Mouse (Mus musculus): ENCODE data around the gene Galnt7.

Galnt7 gene

GRCm38 (mm10) chr8:57577301-57577700 lies 75.5 kb downstream of the Galnt7 start:
- peak in 1 of 2 experiments; percentile 18 for DNase-seq

DNA sequence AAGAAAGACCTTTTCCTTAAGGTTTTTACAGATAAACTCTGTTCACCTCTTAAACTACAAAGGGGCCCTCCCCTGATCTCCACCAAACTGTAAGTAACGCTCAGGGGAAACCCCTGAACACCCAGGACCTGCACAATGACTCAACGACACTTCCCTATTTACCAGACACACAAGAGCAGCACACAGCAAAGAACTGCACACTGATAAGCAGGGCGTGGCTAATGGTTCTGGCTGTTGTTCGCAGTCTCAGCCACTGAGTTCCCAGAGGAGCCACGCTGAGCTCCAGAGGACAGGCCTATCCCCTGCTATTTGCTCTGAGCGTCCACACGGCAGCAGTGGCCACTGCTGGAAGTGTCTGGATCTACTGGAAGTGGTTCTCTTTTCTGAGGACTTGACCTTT lies 76.6 kb downstream of the Galnt7 start:
- peak; percentile 49 to 59 for DNase-seq

DNA sequence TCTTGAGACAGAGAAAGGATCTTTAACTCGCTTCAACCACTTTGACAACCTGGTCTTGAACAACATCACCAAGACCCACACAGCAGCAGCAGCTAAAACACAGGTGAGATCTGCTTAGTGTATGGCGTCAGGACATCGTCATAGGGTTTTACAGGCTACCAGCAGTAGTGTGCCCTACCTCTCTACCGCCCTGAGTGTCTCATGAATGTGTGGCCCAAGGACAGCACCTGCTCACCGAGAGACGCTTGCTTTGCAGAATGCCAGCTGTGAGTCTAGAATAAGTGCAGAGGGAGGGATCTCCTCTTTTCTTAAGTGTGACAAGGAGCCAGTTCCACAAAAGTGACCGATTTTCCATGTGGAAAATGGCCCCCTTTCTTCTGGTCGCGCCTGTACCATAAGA lies 77.5 kb downstream of the Galnt7 start:
- DNase-seq: peak; percentile 57 to 73

GRCm38 (mm10) chr8:57574398-57574797 lies 78.4 kb downstream of the Galnt7 start:
- DNase-seq: peak; percentile 81 to 82

DNA sequence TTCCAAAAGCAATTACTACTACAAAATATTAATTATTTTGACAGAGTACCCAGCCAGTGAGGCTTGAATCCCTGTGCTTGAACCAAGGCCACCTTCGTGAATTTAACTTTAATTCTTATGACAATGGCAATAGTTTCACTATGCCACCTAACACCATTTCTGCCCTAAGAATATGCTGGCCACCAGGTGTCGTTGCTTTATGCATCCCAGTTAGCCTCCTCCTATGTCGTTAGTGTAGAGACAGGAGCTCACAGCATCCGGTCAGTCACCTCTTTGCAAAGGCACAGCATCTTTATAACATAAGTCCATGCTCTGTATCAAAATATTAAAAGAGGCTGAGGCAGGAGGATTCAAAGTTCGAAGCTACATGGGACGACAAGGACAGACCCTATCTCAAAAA lies 79.0 kb downstream of the Galnt7 start:
- no peak for DNase-seq

DNA sequence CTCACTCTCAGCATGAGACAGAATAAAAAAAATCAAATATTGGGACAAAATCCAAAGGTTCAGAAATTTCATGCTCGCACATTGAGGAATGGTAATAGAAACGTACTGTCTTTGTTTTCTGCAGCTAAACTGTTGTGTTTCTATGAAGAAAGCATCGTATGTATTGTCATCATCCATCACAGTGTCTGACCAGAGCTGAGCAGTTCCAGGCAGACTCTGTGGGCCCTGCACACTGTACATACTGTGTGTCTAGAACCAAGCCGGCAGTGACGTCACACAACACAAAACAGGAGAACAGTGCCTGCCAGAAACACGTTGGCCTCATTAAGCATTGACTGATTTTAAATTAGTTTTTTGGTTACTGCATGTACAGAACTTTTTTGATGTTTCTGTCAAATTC lies 82.9 kb downstream of the Galnt7 start:
- no peak for DNase-seq

DNA sequence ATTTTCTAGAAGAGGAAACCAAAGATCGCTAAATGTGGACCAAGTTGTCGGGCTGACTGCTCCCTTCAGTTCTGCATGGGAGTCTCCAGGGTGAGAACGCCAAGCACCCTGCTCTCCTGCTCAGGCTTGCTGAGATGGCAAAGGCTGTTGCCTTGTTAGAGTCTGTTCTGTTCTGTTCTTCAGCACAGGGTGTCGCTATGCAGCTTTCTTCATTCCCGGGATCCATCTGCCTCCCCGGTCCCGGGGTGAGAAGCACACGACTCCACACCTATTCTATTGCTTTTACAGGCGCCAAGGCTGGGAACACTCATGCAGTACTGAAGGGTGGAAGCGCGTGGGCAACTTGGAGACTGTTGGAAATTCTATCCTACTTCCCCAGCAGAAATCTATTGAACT lies 83.4 kb downstream of the Galnt7 start:
- DNase-seq: no peak

DNA sequence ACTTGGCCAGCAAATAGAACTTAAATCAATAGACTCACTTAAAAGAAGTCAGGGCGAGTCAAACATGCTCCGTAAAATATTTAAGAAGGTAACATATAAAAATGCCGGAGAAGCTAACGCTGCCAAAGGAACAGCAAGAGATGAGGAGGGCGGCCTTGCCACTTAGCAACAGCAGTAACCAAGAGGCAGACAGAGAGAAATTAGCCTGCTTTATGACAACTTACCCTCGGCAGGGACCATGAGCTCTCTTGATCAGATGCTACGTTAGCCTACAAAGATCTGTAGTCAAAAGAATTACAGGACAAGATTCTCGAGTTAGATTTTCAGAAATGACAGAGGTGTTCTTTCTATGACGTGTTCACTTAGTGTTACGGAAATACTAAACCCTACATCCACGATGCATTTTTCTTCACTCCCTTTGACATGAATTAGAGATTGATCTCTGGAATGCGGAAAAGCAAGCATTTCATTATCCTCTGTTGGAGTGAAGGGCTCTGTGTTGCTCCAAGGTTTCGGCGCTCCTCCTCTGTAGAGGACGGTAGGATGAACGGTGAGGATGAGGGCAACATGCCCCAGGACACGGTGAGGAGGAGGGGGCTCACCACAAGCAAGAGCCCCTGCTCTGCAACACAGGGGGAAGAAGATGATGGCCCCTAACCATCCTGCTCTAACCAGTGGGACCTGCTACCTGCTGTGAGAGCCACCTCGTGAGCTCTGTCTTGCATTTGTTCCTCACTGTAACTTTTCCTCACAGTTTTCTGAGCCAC lies 84.0 kb downstream of the Galnt7 start:
- DNase-seq: no peak

- DNase-seq: no peak
Measured at GRCm38 (mm10) chr8:57567998-57568397, 84.8 kb downstream of the Galnt7 start.

DNA sequence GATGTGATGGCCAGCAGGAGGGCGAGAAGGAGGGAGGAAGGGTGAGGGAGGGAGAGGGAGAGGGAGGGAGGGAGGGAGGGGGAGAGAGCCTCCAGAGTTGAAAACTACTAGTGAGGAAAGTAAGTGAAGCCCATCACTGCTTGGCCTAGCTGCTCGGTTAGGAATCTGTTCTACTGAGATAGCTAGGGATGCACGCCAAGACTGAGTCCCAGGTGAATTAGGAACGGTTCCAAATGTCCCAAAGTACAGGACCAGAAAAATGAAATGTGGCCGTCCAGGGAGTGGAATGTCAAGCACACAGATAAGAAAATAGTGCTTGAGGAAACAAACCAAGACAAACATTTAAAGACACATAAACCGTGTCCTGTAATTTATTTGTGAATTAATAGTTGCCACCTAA lies 87.8 kb downstream of the Galnt7 start:
- DNase-seq: no peak

DNA sequence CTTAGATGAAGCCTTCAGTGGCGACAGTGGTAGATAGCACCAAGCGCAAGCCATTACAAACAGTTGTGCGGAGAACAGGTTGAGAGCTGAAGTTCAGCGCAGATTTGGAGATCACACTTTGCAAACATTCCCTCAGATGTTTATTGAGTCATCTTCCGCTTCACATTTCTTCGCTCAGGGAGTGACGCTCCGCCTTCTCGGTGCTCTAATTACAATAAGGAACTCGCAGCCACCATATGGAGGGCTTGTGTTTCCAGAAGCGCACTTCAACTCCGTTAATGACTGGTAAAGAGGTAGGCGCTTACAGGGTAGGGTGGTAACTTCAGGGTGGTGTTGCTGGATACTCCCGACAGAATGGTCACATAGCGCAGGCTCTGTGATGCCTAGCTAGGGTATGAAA lies 89.1 kb downstream of the Galnt7 start:
- no peak for DNase-seq

DNA sequence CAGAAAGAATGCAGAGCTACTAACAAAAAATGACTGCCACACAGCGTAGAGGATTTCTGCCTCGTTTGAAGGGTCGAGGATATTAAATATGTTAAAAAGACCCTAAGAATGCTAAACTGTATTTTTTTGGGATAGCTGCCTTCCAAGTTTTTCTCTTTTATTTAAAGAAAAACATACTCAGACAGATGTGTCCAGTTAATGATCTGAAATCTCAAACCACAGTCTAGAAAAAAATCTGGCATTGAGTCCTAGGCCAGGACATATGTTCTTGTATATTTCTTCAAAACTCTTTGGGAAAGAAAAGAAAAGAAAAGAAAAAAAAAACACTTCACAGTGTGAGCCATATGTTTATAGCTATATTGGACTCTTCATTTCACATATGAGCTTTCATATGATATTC lies 90.1 kb downstream of the Galnt7 start:
- DNase-seq: no peak

GRCm38 (mm10) chr8:57560926-57561325 lies 91.9 kb downstream of the Galnt7 start:
- DNase-seq: no peak

DNA sequence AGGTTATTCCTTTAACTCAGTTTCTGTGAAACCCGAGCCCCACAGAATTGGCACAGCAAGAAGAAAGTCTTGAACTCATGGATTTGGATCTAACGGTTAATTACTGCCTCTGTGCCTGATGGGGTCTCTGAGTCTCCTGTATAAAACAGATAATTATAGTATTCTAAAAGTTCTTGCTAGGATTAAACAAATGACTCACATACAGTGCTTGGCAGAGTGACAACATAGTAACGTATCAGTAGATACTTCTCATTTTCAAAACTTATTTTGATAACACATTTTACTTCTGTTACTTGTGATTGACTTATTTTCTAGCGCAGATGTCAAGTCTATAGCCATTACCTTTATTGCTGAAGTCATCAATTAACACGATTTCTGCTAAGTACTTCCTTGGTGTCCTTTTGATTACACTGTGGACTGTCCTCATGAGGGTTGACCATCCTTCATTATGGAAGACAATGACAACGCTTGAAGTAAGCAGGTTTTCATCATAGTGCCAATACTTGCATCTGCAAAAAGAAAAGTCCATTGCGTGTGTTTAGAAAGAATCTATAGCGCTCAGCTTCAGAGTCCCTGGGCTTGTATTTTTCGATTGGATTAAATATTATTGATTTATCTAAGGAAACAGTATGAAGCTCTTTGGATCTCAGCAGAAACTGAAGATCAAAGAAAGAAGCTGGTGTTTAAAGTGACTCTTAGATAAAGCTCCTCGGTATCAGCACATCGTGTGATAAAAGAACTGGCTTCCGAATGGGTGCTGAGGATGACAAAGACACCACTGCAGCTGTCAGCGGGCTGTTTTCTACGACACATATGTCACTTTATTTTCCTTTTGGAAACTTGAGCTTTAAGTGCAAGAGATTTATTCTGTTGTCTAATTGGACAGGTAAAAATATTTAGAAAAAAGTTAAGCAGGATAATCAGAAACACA lies 100.5 kb downstream of the Galnt7 start:
- no peak for DNase-seq

DNA sequence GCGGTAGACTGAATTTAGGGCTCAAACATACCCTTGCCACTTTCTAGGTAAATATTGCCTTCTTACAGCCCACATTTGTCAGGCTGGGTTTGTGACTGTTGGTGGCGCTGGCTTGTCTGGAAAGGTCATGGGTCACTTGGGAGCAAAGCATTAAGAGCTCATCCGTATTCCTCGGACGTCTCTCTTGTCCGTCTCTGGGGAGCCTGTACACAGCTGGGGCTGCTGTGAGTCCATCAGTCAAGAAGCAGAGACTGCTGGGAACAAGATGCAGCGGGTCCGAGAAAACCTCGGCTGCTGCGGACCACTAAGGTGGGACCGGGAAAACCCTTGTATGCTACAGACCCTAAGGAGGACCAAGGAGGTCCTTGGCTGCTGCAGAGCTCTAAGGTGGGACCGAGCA lies 105.3 kb downstream of the Galnt7 start:
- no peak for DNase-seq

DNA sequence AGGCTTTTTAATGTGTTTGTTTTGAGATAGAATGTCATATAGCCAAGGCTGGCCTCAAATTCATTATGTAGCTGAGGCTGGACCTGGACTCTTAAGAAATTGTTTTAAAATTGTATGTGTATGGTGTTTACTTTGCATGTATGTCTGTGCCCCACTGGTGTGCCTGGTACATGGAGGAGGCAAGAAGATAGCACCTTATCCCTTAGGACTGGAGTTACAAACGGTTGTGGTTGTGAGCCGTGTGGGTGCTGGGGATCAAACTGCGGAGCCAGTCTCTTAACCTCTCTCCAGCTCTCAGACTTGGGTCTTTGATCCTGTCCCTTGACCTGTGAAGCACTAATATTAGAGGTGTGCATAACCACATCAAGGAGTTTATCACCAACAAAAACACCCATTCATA lies 106.0 kb downstream of the Galnt7 start:
- no peak for DNase-seq

- no peak for DNase-seq
Measured at GRCm38 (mm10) chr8:57546401-57546800, 106.4 kb downstream of the Galnt7 start.

DNA sequence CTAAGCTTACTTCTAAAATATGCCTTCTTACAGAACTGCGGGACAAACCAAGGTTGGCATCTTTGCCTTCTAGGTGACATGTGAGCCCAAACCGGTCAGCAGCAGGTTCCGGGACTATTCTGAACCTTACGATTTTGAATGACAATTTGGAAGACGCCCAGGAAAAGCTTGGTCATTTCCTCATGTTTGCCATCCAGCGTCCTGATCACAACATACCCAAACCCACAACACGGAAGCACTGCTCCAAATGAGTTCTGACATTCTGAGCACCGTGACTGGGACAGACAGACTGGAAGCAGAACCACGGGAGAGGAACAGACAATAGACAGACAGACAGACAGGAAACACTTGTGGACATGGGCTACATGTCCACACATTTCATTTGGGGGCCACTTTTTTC lies 111.4 kb downstream of the Galnt7 start:
- DNase-seq: no peak

DNA sequence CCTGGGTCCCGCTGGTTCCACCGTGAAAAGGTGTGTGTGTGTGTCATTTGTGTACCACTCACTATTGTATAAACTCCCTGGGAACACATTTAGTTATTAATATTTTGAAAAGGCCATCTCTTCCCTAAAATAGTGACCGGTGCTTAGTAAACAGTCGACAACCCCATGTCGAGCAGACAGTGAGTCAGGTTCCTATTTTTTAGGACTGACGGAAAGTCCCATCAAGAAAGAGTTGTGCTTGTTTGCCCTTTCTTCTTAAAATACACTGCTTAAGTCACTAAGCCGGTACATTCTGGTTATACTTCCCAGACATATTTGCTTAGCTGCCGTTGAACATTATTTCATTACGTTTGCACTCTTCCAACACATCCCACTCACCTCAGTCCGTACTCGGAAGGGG lies 111.9 kb downstream of the Galnt7 start:
- no peak for DNase-seq

DNA sequence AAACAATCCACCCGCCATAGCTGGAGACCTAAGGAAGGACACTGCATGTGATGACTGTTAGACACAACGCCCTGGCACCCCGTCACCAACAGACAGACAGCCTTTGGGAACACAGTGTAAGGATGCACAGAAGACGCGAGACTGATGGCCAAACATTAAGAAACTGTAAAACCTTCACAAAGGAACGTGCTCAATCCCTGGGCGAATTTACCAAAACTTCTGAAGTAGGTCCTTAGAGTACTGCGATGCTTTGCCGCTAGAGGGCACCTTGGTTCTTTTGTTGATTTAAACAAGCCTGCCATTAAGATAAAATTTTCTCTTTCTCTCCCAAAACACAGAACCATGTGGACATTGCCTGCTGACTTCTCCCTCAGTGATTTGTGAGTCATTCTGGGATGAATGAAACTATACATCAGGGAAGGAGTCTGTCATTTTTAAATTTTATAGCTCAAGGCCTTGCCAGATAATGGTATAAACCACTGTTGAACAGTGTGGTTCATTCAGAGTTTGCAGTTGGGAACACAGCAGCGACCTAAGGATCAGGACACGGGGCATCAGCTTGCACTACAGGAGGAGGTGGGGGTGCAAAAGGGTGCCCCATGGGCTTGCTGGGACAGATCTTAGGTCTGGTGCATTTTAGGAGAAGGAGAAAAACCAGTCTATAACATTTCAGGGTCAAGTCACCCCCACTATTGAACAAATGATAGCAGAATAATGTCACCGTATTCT lies 112.6 kb downstream of the Galnt7 start:
- peak; percentile 46 to 59 for DNase-seq

DNA sequence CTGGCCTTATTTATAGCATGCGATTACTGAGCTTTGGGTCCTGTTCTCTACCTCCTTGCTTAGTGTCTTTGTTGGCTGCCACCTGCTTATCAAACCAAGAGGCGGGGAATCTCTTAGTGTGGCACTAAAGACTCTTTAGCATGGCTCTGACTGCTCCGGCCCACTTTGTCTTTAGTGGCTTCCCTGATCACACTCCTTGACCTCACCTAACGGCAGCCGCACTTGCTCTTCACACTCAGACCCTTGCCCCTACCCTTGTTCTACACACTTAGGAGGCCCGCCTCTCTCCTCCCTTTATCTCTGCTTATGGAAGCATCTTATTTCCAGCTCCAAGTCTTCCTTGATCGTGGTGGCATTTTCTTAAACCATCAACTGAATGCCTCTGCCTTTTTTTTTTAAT lies 114.2 kb downstream of the Galnt7 start:
- DNase-seq: no peak

- no peak for DNase-seq
Measured at GRCm38 (mm10) chr8:57536167-57536566, 116.7 kb downstream of the Galnt7 start.

GRCm38 (mm10) chr8:57534495-57534894 lies 118.3 kb downstream of the Galnt7 start:
- no peak for DNase-seq

Data from thymus, postnatal 36 days (tissue).